Mouse (Mus musculus) forebrain, postnatal 0 days (tissue): Measurements from ENCODE around the gene Pdia2. TPM values are rescaled to one million over a fixed set of nuclear protein-coding genes. Genes with fewer than 3 reads are reported as not detected.

Experiments
- ATAC-seq: fragments of 200-750 bp; cut with Nextera tagmentation; 2 replicates; pipeline ENCODE4 v1.8.0; 2017; ENCODE audit warnings: mild to moderate bottlenecking, moderate library complexity
- DNase-seq: peaks from one replicate; pipeline ENCODE4 v3.0.0-alpha.2; 2015
- H3K27ac ChIP-seq: fragments of 300-500 bp; sonication (generic); 2 replicates; pipeline ENCODE4 v1.5.1; 2014; ENCODE audit warnings: low read depth, mild to moderate bottlenecking, antibody characterized with exemption, low read length, moderate library complexity, mixed read lengths
- H3K27me3 ChIP-seq: fragments of 300-500 bp; sonication (generic); 2 replicates; pipeline ENCODE4 v1.6.1; 2014; ENCODE audit warnings: mild to moderate bottlenecking, low read length, mixed read lengths; ENCODE audit not compliant: insufficient read depth
- H3K36me3 ChIP-seq: fragments of 300-500 bp; sonication (generic); 2 replicates; pipeline ENCODE4 v1.6.1; 2014; ENCODE audit warnings: mild to moderate bottlenecking, moderate library complexity; ENCODE audit not compliant: insufficient read depth
- H3K4me1 ChIP-seq: fragments of 300-500 bp; sonication (generic); 2 replicates; pipeline ENCODE4 v1.6.1; 2014; ENCODE audit warnings: antibody characterized with exemption; ENCODE audit not compliant: insufficient read depth
- H3K4me2 ChIP-seq: fragments of 300-500 bp; sonication (generic); 2 replicates; pipeline ENCODE4 v1.6.1; 2014; ENCODE audit warnings: low read depth, mild to moderate bottlenecking, moderate library complexity
- H3K4me3 ChIP-seq: fragments of 300-500 bp; sonication (generic); 2 replicates; pipeline ENCODE4 v1.5.1; 2014; ENCODE audit warnings: low read depth, low read length, mixed read lengths
- H3K9ac ChIP-seq: fragments of 300-500 bp; sonication (generic); 2 replicates; pipeline ENCODE4 v1.6.1; 2014; ENCODE audit warnings: mild to moderate bottlenecking
- H3K9me3 ChIP-seq: fragments of 300-500 bp; sonication (generic); 2 replicates; pipeline ENCODE4 v1.6.1; 2016; ENCODE audit warnings: low read length
- CTCF ChIP-seq: sonication (generic); IDR thresholded peaks from 2 replicates; pipeline ENCODE4 v1.5.1; 2016; ENCODE audit warnings: antibody characterized with exemption, control low read depth, low read depth
- WGBS: fragments of 180-500 bp; shearing (Covaris S2); extraction: QIAGEN DNeasy Blood & Tissue Kit; methylation state at CpG from one replicate; pipeline ENCODE4 v1.1.7; 2014; 5-methylcytosine and 5-hydroxymethylcytosine counted together
- polyA plus RNA-seq: library from polyadenylated mRNA; unstranded; fragments of >200 nt; fragmentation: Nextera tagmentation; extraction: Ambion mirVana; gene quantifications from 2 replicates; pipeline ENCODE4 v1.2.1, GENCODE M21; 2015
- total RNA-seq: library from RNA; depleted of rRNA; stranded (reverse); fragments of >200 nt; gene quantifications from 2 replicates; pipeline ENCODE4 v1.2.3, GENCODE M21; 2014

The Pdia2 gene
- total and polyA plus RNA-seq, 2 experiments from 2014 or later: not detected

DNA sequence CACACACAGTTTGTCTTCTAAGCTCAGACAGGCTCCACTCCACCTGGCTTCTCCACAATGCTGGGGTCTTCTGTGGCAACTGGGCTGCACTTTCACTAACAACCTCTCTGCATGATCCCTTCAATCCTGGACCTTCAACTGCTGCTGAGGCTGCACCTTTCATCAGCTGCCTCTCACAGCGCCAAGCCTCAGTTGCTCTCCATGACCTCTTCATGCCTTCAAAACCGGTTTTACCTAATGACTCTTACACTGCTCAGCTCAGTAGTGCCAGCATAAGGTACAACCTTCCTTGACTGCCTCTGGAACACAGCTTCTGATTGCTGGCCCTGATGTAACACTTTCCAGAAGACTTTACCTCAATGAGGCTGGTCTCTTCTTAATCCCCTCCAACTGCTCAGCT lies 22.6 kb upstream of the Pdia2 start:
- H3K4me1 ChIP-seq: no peaks in the 10 kb centered on the region
- no peaks in the 10 kb centered on the region for H3K27me3 ChIP-seq
- no peak for DNase-seq
- H3K4me2 ChIP-seq: no peak overlapping the region
- no peak for TF ChIP-seq CTCF
- H3K4me3 ChIP-seq: no peak overlapping the region
- 79% methylated on average over 2 of the region's 2 CpGs for WGBS
- no peak overlapping the region for H3K27ac ChIP-seq
- H3K9me3 ChIP-seq: no peaks in the 10 kb centered on the region
- H3K36me3 ChIP-seq: peaks cover 14% of the 10 kb centered on the region
- no peak for ATAC-seq
- no peak overlapping the region for H3K9ac ChIP-seq

DNA sequence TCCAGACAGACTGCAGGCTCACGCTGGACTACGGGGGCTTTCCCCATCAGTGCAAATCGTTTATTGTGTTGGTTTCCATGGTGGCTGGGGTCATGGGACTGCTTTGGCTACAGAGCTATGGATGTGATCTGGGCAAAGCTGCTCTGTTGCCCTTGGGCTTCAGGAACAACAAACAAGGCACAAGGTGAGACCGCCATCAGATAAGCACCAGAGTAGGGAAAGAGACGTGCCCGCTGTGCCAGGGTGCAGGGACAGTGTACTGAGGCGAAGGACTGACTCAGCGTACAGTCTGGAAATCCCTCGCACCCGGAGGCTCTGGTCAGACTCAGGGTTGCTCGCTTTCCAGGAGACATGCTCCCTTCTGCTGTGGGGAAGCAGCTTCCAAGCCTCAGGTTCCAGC lies 13.8 kb upstream of the Pdia2 start:
- Histone ChIP-seq H3K27ac (no peak overlapping the region), H3K9me3 (no peaks in the 10 kb centered on the region), H3K4me1 (no peaks in the 10 kb centered on the region), H3K4me2 (no peak overlapping the region), H3K4me3 (no peak overlapping the region), H3K36me3 (peaks cover 12% of the 10 kb centered on the region), H3K27me3 (no peaks in the 10 kb centered on the region), H3K9ac (no peak overlapping the region)
- ATAC-seq (no peak), DNase-seq (no peak)
- WGBS: 87% methylated on average over 11 of the region's 11 CpGs
- no peak for TF ChIP-seq CTCF

DNA sequence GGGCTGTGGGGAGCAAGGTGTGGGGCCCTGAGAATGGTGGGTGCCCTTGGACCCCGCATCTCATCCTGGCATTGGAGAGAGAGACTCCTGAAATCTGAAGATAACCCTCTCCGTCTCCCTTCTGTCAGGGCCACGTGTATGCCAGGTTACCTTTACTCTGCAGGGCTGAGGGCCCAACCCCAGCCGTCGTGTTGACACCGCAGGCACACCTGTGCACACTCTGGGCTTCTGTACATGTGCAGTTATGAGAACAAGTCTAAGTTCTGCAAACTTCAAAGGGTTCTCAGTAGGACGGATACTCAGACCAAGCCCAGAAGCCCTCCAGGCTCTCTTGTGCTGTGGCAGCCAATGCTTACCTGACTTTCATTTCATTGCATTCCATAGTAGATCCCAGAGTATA lies 13.4 kb upstream of the Pdia2 start:
- Histone ChIP-seq H3K36me3 (peaks cover 7% of the 10 kb centered on the region), H3K27ac (no peak overlapping the region), H3K4me1 (no peaks in the 10 kb centered on the region), H3K4me2 (no peak overlapping the region), H3K9me3 (no peaks in the 10 kb centered on the region), H3K27me3 (no peaks in the 10 kb centered on the region), H3K4me3 (no peak overlapping the region), H3K9ac (no peak overlapping the region)
- TF ChIP-seq CTCF: no peak
- ATAC-seq (no peak), DNase-seq (no peak)
- 87% methylated on average over 7 of the region's 7 CpGs for WGBS

DNA sequence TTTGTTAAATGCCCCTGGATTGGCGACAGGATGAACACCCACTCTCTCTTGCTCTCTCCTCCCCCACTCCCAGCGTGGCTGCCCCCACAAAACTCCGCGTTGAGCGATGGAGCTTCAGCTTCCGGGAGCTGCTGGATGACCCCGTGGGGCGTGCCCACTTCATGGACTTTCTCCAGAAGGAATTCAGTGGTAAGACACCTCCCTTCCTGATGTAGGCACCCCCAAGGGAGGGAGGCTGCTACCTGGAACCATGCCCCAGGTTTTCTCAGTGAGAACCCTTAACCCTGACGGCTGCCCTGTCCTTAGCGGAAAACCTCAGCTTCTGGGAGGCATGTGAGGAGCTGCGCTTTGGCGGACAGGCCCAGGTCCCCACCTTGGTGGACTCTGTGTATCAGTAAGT lies 8.8 kb upstream of the Pdia2 start, which contains the start of gene Arhgdig:
TSS of gene Arhgdig (minus strand) at position 101 of the 400 bp plus-strand sequence.
- Histone ChIP-seq H3K9ac (no peak within 1 kb of the TSS), H3K27ac (no peak within 1 kb of the TSS), H3K4me3 (no peak within 1 kb of the TSS), H3K4me1 (peaks cover 3% of the 10 kb centered on the region), H3K9me3 (no peaks in the 10 kb centered on the region), H3K27me3 (peaks cover 5% of the 10 kb centered on the region), H3K4me2 (no peak within 1 kb of the TSS), H3K36me3 (peaks cover 2% of the 10 kb centered on the region; the same call in 1 of the 2 replicates)
- no peak for DNase-seq
- WGBS: 90% methylated on average over 12 of the region's 12 CpGs
- ATAC-seq: no peak
- no peak for TF ChIP-seq CTCF

DNA sequence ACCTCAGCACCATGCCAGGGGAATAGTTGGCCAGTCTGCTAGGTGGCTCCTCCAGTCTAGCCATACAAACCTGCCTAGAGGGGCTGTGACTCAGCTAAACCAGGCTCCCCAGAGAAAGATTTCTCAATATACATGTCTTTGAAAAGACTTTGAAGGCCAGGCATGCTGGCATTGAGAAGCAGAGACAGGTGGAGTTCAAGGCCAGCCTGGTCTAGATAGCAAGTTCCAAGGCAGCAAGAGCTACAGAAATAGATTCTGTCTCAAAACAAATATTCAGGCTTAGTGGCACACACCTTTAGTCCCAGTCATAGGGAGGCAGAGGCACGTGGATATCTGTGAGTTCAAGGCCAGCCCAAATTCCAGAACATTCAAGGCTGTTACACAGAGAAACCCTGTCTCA lies 7.5 kb upstream of the Pdia2 start:
- Histone ChIP-seq H3K9ac (no peak overlapping the region), H3K4me1 (peaks cover 6% of the 10 kb centered on the region), H3K27ac (no peak overlapping the region), H3K9me3 (no peaks in the 10 kb centered on the region), H3K27me3 (peaks cover 16% of the 10 kb centered on the region), H3K4me3 (no peak overlapping the region), H3K36me3 (no peaks in the 10 kb centered on the region), H3K4me2 (no peak overlapping the region)
- ATAC-seq (no peak), DNase-seq (no peak)
- WGBS: 66% methylated on average over 1 of the region's 1 CpGs
- no peak for TF ChIP-seq CTCF

DNA sequence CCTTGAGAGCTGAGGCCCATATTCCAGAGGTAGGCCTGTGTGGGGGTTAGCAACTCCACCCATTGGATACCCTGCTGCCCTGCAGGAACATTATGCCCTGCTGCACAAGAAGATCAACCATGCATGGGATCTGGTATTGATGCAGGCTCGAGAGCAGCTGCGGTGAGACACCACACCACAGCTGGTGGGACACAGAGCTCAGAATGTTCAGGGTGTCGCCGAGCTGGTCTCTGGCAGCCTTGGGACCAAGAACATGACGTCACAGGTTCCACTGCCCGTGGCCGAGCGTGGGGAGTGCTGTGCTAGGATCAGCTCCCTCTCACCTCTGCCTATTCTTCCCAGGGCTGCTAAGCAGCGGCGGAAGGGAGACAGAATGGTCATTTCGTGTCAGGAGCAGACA lies 5.9 kb upstream of the Pdia2 start:
- Histone ChIP-seq H3K27ac (no peak overlapping the region), H3K9ac (no peak overlapping the region), H3K27me3 (peaks cover 16% of the 10 kb centered on the region), H3K36me3 (no peaks in the 10 kb centered on the region), H3K4me2 (no peak overlapping the region), H3K4me3 (no peak overlapping the region), H3K9me3 (no peaks in the 10 kb centered on the region), H3K4me1 (peaks cover 12% of the 10 kb centered on the region)
- DNase-seq (no peak), ATAC-seq (no peak)
- 25% methylated on average over 11 of the region's 11 CpGs for WGBS
- no peak for TF ChIP-seq CTCF

DNA sequence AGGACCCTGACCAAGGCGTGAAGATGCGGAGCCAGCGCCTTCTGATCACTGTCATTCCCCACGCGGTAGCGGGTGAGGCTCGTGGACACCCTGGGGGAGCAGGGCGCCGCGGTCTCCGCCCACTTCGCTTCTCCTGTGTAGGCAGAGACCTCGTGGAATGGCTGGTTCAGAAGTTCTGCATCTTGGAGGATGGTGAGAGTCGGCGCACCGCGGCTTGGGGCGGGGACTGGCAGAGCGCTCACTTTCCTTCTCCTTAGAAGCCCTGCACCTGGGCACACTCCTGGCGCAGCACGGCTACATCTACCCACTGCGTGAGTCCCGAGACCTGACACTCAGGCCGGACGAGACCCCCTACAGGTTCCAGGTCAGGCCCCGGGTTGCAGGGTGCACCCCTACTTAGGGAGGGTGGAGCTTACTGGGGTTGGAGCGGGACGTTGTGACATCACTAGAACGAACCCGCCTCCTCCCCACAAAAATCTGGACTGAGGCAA lies 4.5 kb upstream of the Pdia2 start:
- Histone ChIP-seq H3K27me3 (peaks cover 19% of the 10 kb centered on the region), H3K9me3 (no peaks in the 10 kb centered on the region), H3K4me1 (peaks cover 12% of the 10 kb centered on the region), H3K27ac (no peak overlapping the region), H3K4me2 (peak overlapping the region; percentile 91), H3K4me3 (peak overlapping the region; percentile 48), H3K36me3 (no peaks in the 10 kb centered on the region), H3K9ac (peak overlapping the region; percentile 47)
- TF ChIP-seq CTCF: no peak
- ATAC-seq: peak; percentile 44
- peak; percentile 43 for DNase-seq
- WGBS: under 1% methylated on average over 29 of the region's 30 CpGs
